Mouse (Mus musculus) neural tube, embryonic 11.5 days (tissue): ENCODE data around the gene Trim65. TPM values are rescaled to one million over a fixed set of nuclear protein-coding genes. Genes with fewer than 3 reads are reported as not detected.
"Not testable (repeated sequence)": the region's sequence is repeated elsewhere in the genome, so short reads cannot be mapped to it uniquely, and the experiment has no call there.

Source experiments
- ATAC-seq: fragments of 200-750 bp; cut with Nextera tagmentation; 2 replicates; pipeline ENCODE4 v1.8.0; 2017; ENCODE audit warnings: moderate number of reproducible peaks, mild to moderate bottlenecking, moderate TSS enrichment, moderate library complexity; ENCODE audit not compliant: insufficient read depth, low FRiP score, low TSS enrichment
- DNase-seq: peaks from one replicate; pipeline ENCODE4 v3.0.0-alpha.2; 2015; ENCODE audit warnings: low spot score
- H3K27ac ChIP-seq: fragments of 300-500 bp; sonication (generic); 2 replicates; pipeline ENCODE4 v1.5.1; 2014; ENCODE audit warnings: low read depth, mild to moderate bottlenecking, low read length
- H3K27me3 ChIP-seq: fragments of 300-500 bp; sonication (generic); 2 replicates; pipeline ENCODE4 v1.6.1; 2014; ENCODE audit warnings: mild to moderate bottlenecking, low read length, mixed read lengths; ENCODE audit not compliant: control insufficient read depth, insufficient read depth
- H3K36me3 ChIP-seq: fragments of 300-500 bp; sonication (generic); 2 replicates; pipeline ENCODE4 v1.6.1; 2014; ENCODE audit warnings: mild to moderate bottlenecking, low read length, moderate library complexity, mixed read lengths; ENCODE audit not compliant: control insufficient read depth, insufficient read depth
- H3K4me1 ChIP-seq: fragments of 300-500 bp; sonication (generic); 2 replicates; pipeline ENCODE4 v1.6.1; 2014; ENCODE audit warnings: low read length, mixed read lengths; ENCODE audit not compliant: control insufficient read depth, insufficient read depth
- H3K4me2 ChIP-seq: fragments of 300-500 bp; sonication (generic); 2 replicates; pipeline ENCODE4 v1.6.1; 2014; ENCODE audit warnings: low read depth, mild to moderate bottlenecking, moderate library complexity
- H3K4me3 ChIP-seq: fragments of 300-500 bp; sonication (generic); 2 replicates; pipeline ENCODE4 v1.5.1; 2014; ENCODE audit warnings: low read depth, low read length
- H3K9ac ChIP-seq: fragments of 300-500 bp; sonication (generic); 2 replicates; pipeline ENCODE4 v1.6.1; 2014; ENCODE audit warnings: mild to moderate bottlenecking, low read length
- H3K9me3 ChIP-seq: fragments of 300-500 bp; sonication (generic); 2 replicates; pipeline ENCODE4 v1.6.1; 2016; ENCODE audit warnings: low read length; ENCODE audit not compliant: control insufficient read depth
- whole genome bisulfite sequencing: fragments of 180-500 bp; shearing (Covaris S2); extraction: QIAGEN DNeasy Blood & Tissue Kit; methylation state at CpG from one replicate; pipeline ENCODE4 v1.1.7; 2014; 5-methylcytosine and 5-hydroxymethylcytosine counted together
- polyA plus RNA-seq: library from polyadenylated mRNA; unstranded; fragments of >200 nt; fragmentation: Nextera tagmentation; extraction: Ambion mirVana; gene quantifications from 2 replicates; pipeline ENCODE4 v1.2.1, GENCODE M21; 2014

Gene Trim65
- polyA plus RNA-seq, 1 experiment from 2014 or later: 1.6 TPM

DNA sequence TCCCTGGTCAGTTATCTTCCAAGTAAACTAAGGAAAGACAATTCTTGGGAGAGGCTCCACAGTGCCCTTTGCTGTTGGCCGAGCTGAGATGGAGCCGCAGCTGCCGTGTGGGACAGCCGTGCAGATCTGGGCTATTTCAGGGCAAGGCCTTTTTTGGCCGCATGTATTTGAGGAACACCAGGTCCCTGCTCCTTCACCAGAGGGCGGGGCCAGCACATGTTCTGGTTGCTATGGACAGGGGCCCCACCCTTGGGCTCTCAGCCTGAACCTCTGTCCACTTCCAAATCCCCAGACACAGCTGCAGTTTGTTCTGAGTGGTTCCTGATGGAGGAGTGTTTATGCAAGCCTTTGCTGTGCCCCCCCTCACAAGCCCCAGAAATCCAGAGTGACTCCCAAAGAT, 30.5 kb downstream of the Trim65 start:
- Histone ChIP-seq H3K9ac (no peak overlapping the region), H3K36me3 (no peaks in the 10 kb centered on the region), H3K4me2 (no peak overlapping the region), H3K9me3 (no peaks in the 10 kb centered on the region), H3K4me3 (no peak overlapping the region), H3K4me1 (peaks cover 8% of the 10 kb centered on the region), H3K27me3 (peaks cover under 1% of the 10 kb centered on the region; the same call in 1 of the 2 replicates), H3K27ac (no peak overlapping the region)
- WGBS: 85% methylated on average over 6 of the region's 6 CpGs
- no peak for DNase-seq
- no peak for ATAC-seq

DNA sequence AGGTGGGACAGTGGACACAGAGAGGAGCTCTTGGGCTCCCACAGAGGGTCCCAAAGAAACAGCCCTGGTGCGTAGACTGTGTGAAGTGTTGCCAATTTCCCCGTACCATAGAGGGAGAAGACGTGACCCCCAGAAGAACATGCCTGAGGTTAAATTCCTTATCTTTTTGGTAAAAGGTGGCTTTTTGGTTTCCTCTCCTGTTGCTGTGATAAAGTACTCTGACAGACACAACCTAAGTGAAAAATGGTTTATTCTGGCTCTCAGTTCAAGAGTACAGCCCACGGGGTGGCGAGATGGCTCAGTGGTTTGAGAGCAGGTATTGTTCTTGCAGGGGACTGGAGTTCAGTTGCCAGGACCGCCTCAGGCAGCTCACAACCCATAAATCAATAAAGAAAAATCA, 31.5 kb downstream of the Trim65 start:
- no peak overlapping the region for H3K27ac ChIP-seq
- no peaks in the 10 kb centered on the region for H3K9me3 ChIP-seq
- H3K36me3 ChIP-seq: no peaks in the 10 kb centered on the region
- no peaks in the 10 kb centered on the region for H3K27me3 ChIP-seq
- H3K4me3 ChIP-seq: no peak overlapping the region
- peaks cover 8% of the 10 kb centered on the region for H3K4me1 ChIP-seq
- H3K4me2 ChIP-seq: no peak overlapping the region
- DNase-seq: no peak
- H3K9ac ChIP-seq: no peak overlapping the region
- WGBS: 85% methylated on average over 6 of the region's 6 CpGs
- ATAC-seq: no peak

DNA sequence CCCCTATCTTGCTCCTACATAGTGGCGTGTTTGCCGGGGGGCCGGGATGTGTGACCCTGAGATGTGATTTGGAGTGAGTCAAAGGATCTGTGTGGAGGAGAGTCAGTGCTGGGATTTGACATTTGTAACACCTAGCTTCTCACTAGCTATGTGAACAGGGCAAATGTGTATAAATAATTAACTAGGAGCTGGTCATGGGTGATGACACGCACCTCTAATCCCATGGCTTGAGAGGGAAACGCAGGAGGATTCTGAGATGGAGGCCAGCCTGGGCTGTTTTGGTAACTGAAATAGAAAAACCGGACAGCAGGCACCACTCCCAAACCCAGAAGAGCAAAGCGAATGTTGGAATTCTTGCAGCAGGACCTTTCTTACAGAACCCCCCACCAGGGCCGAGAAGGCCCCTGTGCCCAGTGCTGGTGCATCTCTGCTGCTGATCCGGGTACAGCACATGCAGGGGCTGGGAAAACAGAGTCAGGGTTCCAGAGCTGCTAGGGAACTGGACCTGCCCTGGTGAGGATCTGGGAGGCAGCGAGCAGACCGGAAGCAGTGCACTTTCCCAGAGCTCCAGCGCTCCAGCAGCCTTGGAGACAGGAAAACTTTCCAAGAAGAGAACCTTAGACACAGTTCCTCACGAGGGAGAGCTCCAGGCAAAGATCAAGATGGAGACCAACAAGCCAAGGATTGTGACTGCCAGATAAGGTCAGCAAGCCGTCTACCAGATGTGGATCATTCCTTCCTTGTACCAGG, 32.0 kb downstream of the Trim65 start:
- Histone ChIP-seq H3K27me3 (no peaks in the 10 kb centered on the region), H3K9me3 (no peaks in the 10 kb centered on the region), H3K9ac (no peak overlapping the region), H3K4me2 (no peak overlapping the region), H3K4me3 (no peak overlapping the region), H3K36me3 (no peaks in the 10 kb centered on the region), H3K4me1 (peaks cover 3% of the 10 kb centered on the region), H3K27ac (no peak overlapping the region)
- no peak for ATAC-seq
- 72% methylated on average over 14 of the region's 14 CpGs for WGBS
- no peak for DNase-seq

DNA sequence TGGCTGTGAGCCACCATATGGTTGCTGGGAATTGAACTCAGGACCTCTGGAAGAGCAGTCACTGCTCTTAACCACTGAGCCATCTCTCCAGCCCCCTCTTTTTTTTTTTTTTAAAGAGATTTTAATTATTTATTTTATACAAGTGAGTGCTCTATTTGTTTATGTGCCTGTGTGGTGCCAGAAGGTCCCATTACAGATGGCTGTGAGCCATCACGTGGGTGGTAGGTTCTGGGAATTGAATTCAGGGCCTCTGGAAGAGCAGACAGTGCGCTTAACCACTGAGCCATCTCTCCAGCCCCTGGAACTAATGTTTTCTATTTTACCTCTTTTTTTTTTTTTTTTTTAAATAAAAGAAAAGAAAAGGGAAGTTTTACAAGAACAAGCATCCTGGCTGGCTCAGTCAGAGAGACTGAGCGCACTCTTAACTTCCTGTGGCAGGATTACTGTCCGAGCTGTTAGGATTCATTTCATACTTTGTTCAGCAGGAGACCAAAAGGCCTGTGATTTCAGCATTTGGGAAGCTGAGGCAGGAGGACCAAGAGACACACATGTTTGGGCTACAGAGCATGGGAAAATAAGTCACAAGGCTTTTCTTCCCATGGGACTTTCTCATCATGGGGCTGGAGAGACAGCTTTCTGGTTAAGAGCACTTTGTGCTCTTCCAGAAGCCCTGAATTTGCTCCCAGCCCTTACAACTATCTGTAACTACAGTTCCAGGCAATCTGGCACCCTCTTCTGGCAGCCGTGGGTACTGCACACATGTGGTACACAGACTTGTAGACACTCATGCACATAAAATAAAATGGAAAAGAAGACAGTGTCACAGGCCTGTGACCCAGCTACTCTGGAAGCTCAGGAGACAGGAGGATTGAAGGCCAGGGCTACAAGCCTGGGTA, 34.5 kb downstream of the Trim65 start:
- no peaks in the 10 kb centered on the region for H3K9me3 ChIP-seq
- no peaks in the 10 kb centered on the region for H3K4me1 ChIP-seq
- H3K4me2 ChIP-seq: no peak overlapping the region
- no peak for DNase-seq
- H3K9ac ChIP-seq: no peak overlapping the region
- ATAC-seq: no peak
- H3K27me3 ChIP-seq: no peaks in the 10 kb centered on the region
- H3K4me3 ChIP-seq: no peak overlapping the region
- no peak overlapping the region for H3K27ac ChIP-seq
- 92% methylated on average over 5 of the region's 5 CpGs for WGBS
- H3K36me3 ChIP-seq: no peaks in the 10 kb centered on the region

DNA sequence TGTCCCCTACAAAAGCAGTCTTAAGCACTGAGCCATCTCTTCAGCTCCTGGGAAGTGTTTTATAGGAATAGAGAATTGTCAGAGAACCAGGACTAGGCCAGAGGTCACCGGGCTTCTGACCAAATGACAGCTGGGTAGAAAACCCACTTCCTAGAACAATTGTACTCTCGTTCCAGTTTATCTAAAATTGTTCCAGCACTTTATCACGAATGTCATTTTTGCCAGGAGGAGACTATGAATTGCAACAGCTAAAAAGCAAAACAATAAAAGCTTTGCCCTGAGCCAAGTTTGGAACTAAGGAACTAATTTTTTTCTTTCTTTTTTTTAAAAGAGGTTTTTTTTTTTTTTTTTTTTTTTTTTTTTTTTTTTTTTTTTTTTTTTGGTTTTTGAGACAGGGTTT, 35.4 kb downstream of the Trim65 start:
- Histone ChIP-seq H3K27ac (no peak overlapping the region), H3K27me3 (no peaks in the 10 kb centered on the region), H3K4me2 (no peak overlapping the region), H3K36me3 (no peaks in the 10 kb centered on the region), H3K4me1 (no peaks in the 10 kb centered on the region), H3K9me3 (no peaks in the 10 kb centered on the region), H3K9ac (no peak overlapping the region), H3K4me3 (no peak overlapping the region)
- 86% methylated on average over 3 of the region's 3 CpGs for WGBS
- no peak for ATAC-seq
- DNase-seq: no peak

DNA sequence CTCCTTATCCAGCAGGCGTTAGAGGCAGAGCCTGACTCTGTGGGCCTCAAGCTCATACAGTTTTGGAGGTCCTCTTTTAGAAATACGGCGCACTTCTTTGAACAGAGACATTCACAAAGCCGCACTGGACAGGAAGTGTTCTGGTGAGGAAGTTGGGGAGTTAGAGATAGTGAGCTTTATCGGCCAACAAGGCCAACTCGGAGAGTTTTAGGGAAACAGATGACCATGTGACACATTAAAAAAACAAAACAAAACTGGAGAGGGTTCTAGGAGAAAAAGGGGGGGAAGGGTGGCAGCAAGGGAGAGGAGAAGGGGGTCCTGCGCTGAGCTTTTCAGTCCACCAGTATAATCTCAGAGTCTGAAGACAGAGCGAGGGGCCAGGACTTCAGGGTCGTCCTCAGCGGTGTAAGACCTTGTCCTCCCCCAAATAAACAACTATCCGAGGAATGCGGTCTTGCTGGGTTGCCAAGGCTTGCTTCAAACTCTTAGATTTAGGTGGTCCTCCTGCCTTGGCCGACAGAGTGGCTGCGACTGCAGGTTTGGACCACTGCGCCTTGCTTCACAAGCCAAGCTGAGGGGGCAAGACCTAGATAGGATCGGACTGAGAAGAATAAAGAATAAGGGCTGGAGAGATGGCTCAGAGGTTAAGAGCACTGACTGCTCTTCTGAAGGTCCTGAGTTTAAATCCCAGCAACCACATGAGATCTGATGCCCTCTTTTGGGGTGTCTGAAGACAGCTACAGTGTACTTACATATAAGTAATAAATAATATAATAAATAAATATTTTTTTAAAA, 37.0 kb downstream of the Trim65 start:
- ATAC-seq (no peak), DNase-seq (no peak)
- H3K4me3 ChIP-seq: no peak overlapping the region
- no peaks in the 10 kb centered on the region for H3K27me3 ChIP-seq
- no peaks in the 10 kb centered on the region for H3K9me3 ChIP-seq
- H3K4me1 ChIP-seq: no peaks in the 10 kb centered on the region
- H3K4me2 ChIP-seq: no peak overlapping the region
- no peak overlapping the region for H3K27ac ChIP-seq
- no peak overlapping the region for H3K9ac ChIP-seq
- H3K36me3 ChIP-seq: no peaks in the 10 kb centered on the region
- WGBS: 70% methylated on average over 16 of the region's 16 CpGs

DNA sequence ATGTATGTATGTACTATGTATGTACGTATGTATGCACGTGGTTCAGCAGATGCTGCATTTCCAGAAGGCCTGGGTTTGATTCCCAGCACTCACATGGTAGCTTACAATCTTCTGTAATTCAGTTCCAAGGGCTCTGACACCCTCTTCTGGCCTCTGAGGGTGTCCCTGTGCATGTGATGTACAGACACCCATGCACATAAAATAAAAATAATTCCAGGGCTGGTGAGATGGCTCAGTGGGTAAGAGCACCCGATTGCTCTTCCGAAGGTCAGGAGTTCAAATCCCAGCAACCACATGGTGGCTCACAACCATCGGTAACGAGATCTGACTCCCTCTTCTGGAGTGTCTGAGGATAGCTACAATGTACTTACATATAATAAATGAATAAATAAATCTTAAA, 38.0 kb downstream of the Trim65 start:
- ATAC-seq, H3K4me1 ChIP-seq, H3K27me3 ChIP-seq, H3K36me3 ChIP-seq, H3K27ac ChIP-seq, H3K4me3 ChIP-seq, H3K9ac ChIP-seq, H3K4me2 ChIP-seq, H3K9me3 ChIP-seq, DNase-seq: not testable (repeated sequence)
- 87% methylated on average over 6 of the region's 6 CpGs for WGBS

DNA sequence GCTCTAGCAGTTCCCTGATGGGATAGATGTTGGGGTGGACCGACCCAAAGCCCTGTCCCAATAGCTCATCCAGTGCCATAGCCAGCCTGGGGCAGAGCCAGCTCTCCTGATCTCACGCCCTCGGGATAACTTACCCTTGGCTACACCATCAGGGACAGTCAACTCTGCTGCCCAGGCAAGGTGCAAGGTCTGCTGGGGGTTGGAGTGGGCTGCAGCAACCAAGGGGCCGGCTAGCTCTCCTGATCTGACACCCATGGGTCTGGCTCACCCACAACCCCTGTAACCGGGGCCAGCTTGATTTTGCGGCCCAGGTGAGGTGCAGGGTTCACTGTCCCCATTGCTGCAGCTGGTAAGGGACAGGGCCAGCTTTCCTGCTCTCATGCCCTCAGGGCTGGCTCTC, 39.3 kb downstream of the Trim65 start:
- no peak overlapping the region for H3K27ac ChIP-seq
- no peaks in the 10 kb centered on the region for H3K9me3 ChIP-seq
- no peak overlapping the region for H3K4me2 ChIP-seq
- ATAC-seq (no peak), DNase-seq (no peak)
- no peaks in the 10 kb centered on the region for H3K36me3 ChIP-seq
- no peaks in the 10 kb centered on the region for H3K27me3 ChIP-seq
- no peak overlapping the region for H3K9ac ChIP-seq
- no peaks in the 10 kb centered on the region for H3K4me1 ChIP-seq
- H3K4me3 ChIP-seq: no peak overlapping the region
- 85% methylated on average over 6 of the region's 6 CpGs for WGBS
